Mouse (Mus musculus): ENCODE results near the gene Sebox. TPM values are rescaled to one million over a fixed set of nuclear protein-coding genes. Genes with fewer than 3 reads are reported as not detected.
A peak's percentile ranks its signal among the peaks of the same experiment; 100 is the strongest.
"Not testable (repeated sequence)": the region's sequence is repeated elsewhere in the genome, so short reads cannot be mapped to it uniquely, and the experiment has no call there.

Sebox gene
- polyA plus RNA-seq, 1 experiment from 2014 or later, result 0.21 TPM

- no peaks in the 10 kb centered on the region for H3K27me3 ChIP-seq (replicated peaks; ENCODE audit: control insufficient read depth, insufficient read depth, low read length)
- no peaks in the 10 kb centered on the region for H3K9me3 ChIP-seq (ENCODE audit: control insufficient read depth, low read length)
- H3K4me2 ChIP-seq, result no peak overlapping the region
- H3K4me3 ChIP-seq (ENCODE audit: low read depth, low read length), result no peak overlapping the region
- peaks cover 46% of the 10 kb centered on the region for H3K36me3 ChIP-seq (ENCODE audit: control insufficient read depth, insufficient read depth, low read length)
- no peaks in the 10 kb centered on the region for H3K4me1 ChIP-seq (replicated peaks; ENCODE audit: control insufficient read depth, insufficient read depth, low read length)
- H3K27ac ChIP-seq (ENCODE audit: low read depth, low read length), result no peak overlapping the region
- WGBS, result 79% methylated on average over 1 of the region's 1 CpGs
- H3K9ac ChIP-seq (ENCODE audit: low read depth, low read length), result no peak overlapping the region
- no peak for DNase-seq (ENCODE audit: low spot score)
- ATAC-seq (replicated peaks; ENCODE audit: low FRiP score), result no peak
Observed at GRCm38 (mm10) chr11:78522481-78522997, 19.3 kb downstream of the Sebox start.

- ATAC-seq (replicated peaks; ENCODE audit: low FRiP score) (no peak), DNase-seq (ENCODE audit: low spot score) (no peak)
- 91% methylated on average over 9 of the region's 9 CpGs for WGBS
- no peak overlapping the region for H3K9ac ChIP-seq (ENCODE audit: low read depth, low read length)
- H3K36me3 ChIP-seq (ENCODE audit: control insufficient read depth, insufficient read depth, low read length), result peaks cover 42% of the 10 kb centered on the region
- no peak overlapping the region for H3K27ac ChIP-seq (ENCODE audit: low read depth, low read length)
- no peaks in the 10 kb centered on the region for H3K27me3 ChIP-seq (replicated peaks; ENCODE audit: control insufficient read depth, insufficient read depth, low read length)
- H3K9me3 ChIP-seq (ENCODE audit: control insufficient read depth, low read length), result no peaks in the 10 kb centered on the region
- no peaks in the 10 kb centered on the region for H3K4me1 ChIP-seq (replicated peaks; ENCODE audit: control insufficient read depth, insufficient read depth, low read length)
- no peak overlapping the region for H3K4me3 ChIP-seq (ENCODE audit: low read depth, low read length)
- no peak overlapping the region for H3K4me2 ChIP-seq
Observed at GRCm38 (mm10) chr11:78523241-78523955, 20.2 kb downstream of the Sebox start.

- Histone ChIP-seq H3K4me3 (ENCODE audit: low read depth, low read length) (no peak overlapping the region), H3K4me2 (no peak overlapping the region), H3K4me1 (replicated peaks; ENCODE audit: control insufficient read depth, insufficient read depth, low read length) (no peaks in the 10 kb centered on the region), H3K27ac (ENCODE audit: low read depth, low read length) (no peak overlapping the region), H3K9ac (ENCODE audit: low read depth, low read length) (no peak overlapping the region), H3K36me3 (ENCODE audit: control insufficient read depth, insufficient read depth, low read length) (peaks cover 47% of the 10 kb centered on the region), H3K9me3 (ENCODE audit: control insufficient read depth, low read length) (no peaks in the 10 kb centered on the region), H3K27me3 (replicated peaks; ENCODE audit: control insufficient read depth, insufficient read depth, low read length) (no peaks in the 10 kb centered on the region)
- WGBS, result 91% methylated on average over 2 of the region's 2 CpGs
- no peak for ATAC-seq (replicated peaks; ENCODE audit: low FRiP score)
- DNase-seq (ENCODE audit: low spot score), result no peak
Observed at GRCm38 (mm10) chr11:78524838-78525237, 21.6 kb downstream of the Sebox start.

GRCm38 (mm10) chr11:78528714-78529113 lies 25.5 kb downstream of the Sebox start:
- Histone ChIP-seq H3K9me3 (ENCODE audit: control insufficient read depth, low read length) (no peaks in the 10 kb centered on the region), H3K4me3 (ENCODE audit: low read depth, low read length) (no peak overlapping the region), H3K36me3 (ENCODE audit: control insufficient read depth, insufficient read depth, low read length) (peaks cover 25% of the 10 kb centered on the region), H3K27me3 (replicated peaks; ENCODE audit: control insufficient read depth, insufficient read depth, low read length) (no peaks in the 10 kb centered on the region), H3K4me1 (replicated peaks; ENCODE audit: control insufficient read depth, insufficient read depth, low read length) (no peaks in the 10 kb centered on the region), H3K27ac (ENCODE audit: low read depth, low read length) (no peak overlapping the region), H3K4me2 (no peak overlapping the region), H3K9ac (ENCODE audit: low read depth, low read length) (no peak overlapping the region)
- ATAC-seq (replicated peaks; ENCODE audit: low FRiP score), result no peak
- 86% methylated on average over 9 of the region's 9 CpGs for WGBS
- no peak for DNase-seq (ENCODE audit: low spot score)

GRCm38 (mm10) chr11:78530001-78530400 lies 26.8 kb downstream of the Sebox start:
- Histone ChIP-seq H3K4me1 (replicated peaks; ENCODE audit: control insufficient read depth, insufficient read depth, low read length) (peaks cover 5% of the 10 kb centered on the region; the same call in 1 of the 2 replicates), H3K9me3 (ENCODE audit: control insufficient read depth, low read length) (no peaks in the 10 kb centered on the region), H3K27ac (ENCODE audit: low read depth, low read length) (no peak overlapping the region; the same call in 1 of the 2 replicates), H3K9ac (ENCODE audit: low read depth, low read length) (no peak overlapping the region), H3K4me3 (ENCODE audit: low read depth, low read length) (no peak overlapping the region), H3K4me2 (no peak overlapping the region), H3K36me3 (ENCODE audit: control insufficient read depth, insufficient read depth, low read length) (peaks cover 19% of the 10 kb centered on the region), H3K27me3 (replicated peaks; ENCODE audit: control insufficient read depth, insufficient read depth, low read length) (no peaks in the 10 kb centered on the region)
- no peak for DNase-seq (ENCODE audit: low spot score)
- WGBS, result 89% methylated on average over 12 of the region's 12 CpGs
- no peak for ATAC-seq (replicated peaks; ENCODE audit: low FRiP score)

- peaks cover 16% of the 10 kb centered on the region for H3K36me3 ChIP-seq (ENCODE audit: control insufficient read depth, insufficient read depth, low read length)
- no peak overlapping the region for H3K9ac ChIP-seq (ENCODE audit: low read depth, low read length)
- H3K4me2 ChIP-seq, result no peak overlapping the region
- peaks cover 10% of the 10 kb centered on the region; the same call in 1 of the 2 replicates for H3K4me1 ChIP-seq (replicated peaks; ENCODE audit: control insufficient read depth, insufficient read depth, low read length)
- no peaks in the 10 kb centered on the region for H3K9me3 ChIP-seq (ENCODE audit: control insufficient read depth, low read length)
- H3K4me3 ChIP-seq (ENCODE audit: low read depth, low read length), result no peak overlapping the region
- ATAC-seq (replicated peaks; ENCODE audit: low FRiP score) (no peak), DNase-seq (ENCODE audit: low spot score) (no peak)
- WGBS, result 69% methylated on average over 6 of the region's 6 CpGs
- no peak overlapping the region; the same call in 1 of the 2 replicates for H3K27ac ChIP-seq (ENCODE audit: low read depth, low read length)
- no peaks in the 10 kb centered on the region for H3K27me3 ChIP-seq (replicated peaks; ENCODE audit: control insufficient read depth, insufficient read depth, low read length)
Observed at GRCm38 (mm10) chr11:78531046-78531445, 27.8 kb downstream of the Sebox start.

GRCm38 (mm10) chr11:78531515-78531914 lies 28.3 kb downstream of the Sebox start:
- H3K36me3 ChIP-seq (ENCODE audit: control insufficient read depth, insufficient read depth, low read length), result peaks cover 16% of the 10 kb centered on the region
- H3K9ac ChIP-seq (ENCODE audit: low read depth, low read length); H3K4me2 ChIP-seq; H3K9me3 ChIP-seq (ENCODE audit: control insufficient read depth, low read length); H3K4me1 ChIP-seq (replicated peaks; ENCODE audit: control insufficient read depth, insufficient read depth, low read length); H3K27ac ChIP-seq (ENCODE audit: low read depth, low read length); ATAC-seq (replicated peaks; ENCODE audit: low FRiP score); H3K4me3 ChIP-seq (ENCODE audit: low read depth, low read length); H3K27me3 ChIP-seq (replicated peaks; ENCODE audit: control insufficient read depth, insufficient read depth, low read length); DNase-seq (ENCODE audit: low spot score): not testable (repeated sequence)
- 84% methylated on average over 10 of the region's 10 CpGs for WGBS

GRCm38 (mm10) chr11:78534516-78534915 lies 31.3 kb downstream of the Sebox start:
- H3K4me2 ChIP-seq, result peak overlapping the region; percentile 94
- H3K9ac ChIP-seq (ENCODE audit: low read depth, low read length), result no peak overlapping the region
- no peaks in the 10 kb centered on the region for H3K27me3 ChIP-seq (replicated peaks; ENCODE audit: control insufficient read depth, insufficient read depth, low read length)
- DNase-seq (ENCODE audit: low spot score) (no peak), ATAC-seq (replicated peaks; ENCODE audit: low FRiP score) (no peak)
- H3K4me3 ChIP-seq (ENCODE audit: low read depth, low read length), result peak overlapping the region; percentile 83; the same call in 1 of the 2 replicates
- H3K4me1 ChIP-seq (replicated peaks; ENCODE audit: control insufficient read depth, insufficient read depth, low read length), result peaks cover 19% of the 10 kb centered on the region; the same call in 1 of the 2 replicates
- peaks cover 9% of the 10 kb centered on the region for H3K36me3 ChIP-seq (ENCODE audit: control insufficient read depth, insufficient read depth, low read length)
- no peaks in the 10 kb centered on the region for H3K9me3 ChIP-seq (ENCODE audit: control insufficient read depth, low read length)
- H3K27ac ChIP-seq (ENCODE audit: low read depth, low read length), result no peak overlapping the region
- WGBS, result 83% methylated on average over 4 of the region's 4 CpGs

All from liver, embryonic 11.5 days (tissue).